Mouse (Mus musculus): ENCODE results near the gene Wdr13. TPM values are rescaled to one million over a fixed set of nuclear protein-coding genes. Genes with fewer than 3 reads are reported as not detected.
"Not testable (repeated sequence)": the region's sequence is repeated elsewhere in the genome, so short reads cannot be mapped to it uniquely, and the experiment has no call there.

Wdr13 gene
- polyA plus RNA-seq, 2 experiments, result 4.4 to 14.5 TPM

- peak overlapping the region; percentile 66 for H3K4me2 ChIP-seq (ENCODE audit: low read depth)
- H3K4me3 ChIP-seq (ENCODE audit: insufficient read depth in 1 of 2, low read depth in 2 of 2, low read length in 2 of 2), result peak overlapping the region; percentile 47 to 63
- H3K9me3 ChIP-seq (ENCODE audit: control insufficient read depth, low read length), result no peaks in the 10 kb centered on the region
- peak overlapping the region; percentile 69 for H3K27ac ChIP-seq
- peaks cover 0 to 24% of the 10 kb centered on the region in 2 experiments; a peak in 3 of 4 replicates for H3K4me1 ChIP-seq (replicated peaks; ENCODE audit: control insufficient read depth in 2 of 2, insufficient read depth in 2 of 2, low read length in 1 of 2)
- TF ChIP-seq CTCF (IDR thresholded peaks at IDR 0.05; ENCODE audit: low read depth) (no peak), EP300 (IDR thresholded peaks at IDR 0.05; ENCODE audit: low read depth) (no peak)
- peak overlapping the region; percentile 57 for H3K9ac ChIP-seq (replicated peaks)
- H3K36me3 ChIP-seq (replicated peaks; ENCODE audit: control insufficient read depth, insufficient read depth, low read depth), result no peaks in the 10 kb centered on the region
- DNase-seq (ENCODE audit: low read depth in 3 of 3, low spot score in 3 of 3) (peak; percentile 92 to 94 (median 93)), ATAC-seq (ENCODE audit: insufficient read depth) (peak; percentile 95)
- 12% methylated on average over 19 of the region's 19 CpGs for WGBS (ENCODE audit: insufficient replicate concordance)
- no peaks in the 10 kb centered on the region for H3K27me3 ChIP-seq (ENCODE audit: control insufficient read depth, insufficient read depth, low read length)
Measured at GRCm38 (mm10) chrX:8096787-8097242, 35.9 kb downstream of the Wdr13 start.

- H3K36me3 ChIP-seq (replicated peaks; ENCODE audit: control insufficient read depth, insufficient read depth, low read depth); H3K27ac ChIP-seq; H3K9me3 ChIP-seq (ENCODE audit: control insufficient read depth, low read length); H3K27me3 ChIP-seq (ENCODE audit: control insufficient read depth, insufficient read depth, low read length); DNase-seq (ENCODE audit: low read depth in 3 of 3, low spot score in 3 of 3): not testable (repeated sequence)
- ATAC-seq (ENCODE audit: insufficient read depth), result peak; percentile 89
- Histone ChIP-seq H3K4me2 (ENCODE audit: low read depth) (peak overlapping the region; percentile 67), H3K4me1 (replicated peaks; ENCODE audit: control insufficient read depth in 2 of 2, insufficient read depth in 2 of 2, low read length in 1 of 2) (peaks cover 0 to 18% of the 10 kb centered on the region in 2 experiments; a peak in 2 of 4 replicates), H3K9ac (replicated peaks) (peak overlapping the region; percentile 40; the same call in 1 of the 2 replicates), H3K4me3 (ENCODE audit: insufficient read depth in 1 of 2, low read depth in 2 of 2, low read length in 2 of 2) (peak overlapping the region; percentile 38 to 45)
- WGBS (ENCODE audit: insufficient replicate concordance), result 8% methylated on average over 8 of the region's 48 CpGs
Measured at GRCm38 (mm10) chrX:8096068-8096786, 36.5 kb downstream of the Wdr13 start.

GRCm38 (mm10) chrX:8095546-8095945, 37.1 kb downstream of the Wdr13 start:
- H3K4me1 ChIP-seq (replicated peaks; ENCODE audit: control insufficient read depth in 2 of 2, insufficient read depth in 2 of 2, low read length in 1 of 2), result peaks cover 0 to 14% of the 10 kb centered on the region in 2 experiments; a peak in 2 of 4 replicates
- no peak for DNase-seq (ENCODE audit: low read depth in 3 of 3, low spot score in 3 of 3)
- peak overlapping the region in 1 of 2 experiments; percentile 38; a peak in 2 of 4 replicates for H3K4me3 ChIP-seq (ENCODE audit: insufficient read depth in 1 of 2, low read depth in 2 of 2, low read length in 2 of 2)
- TF ChIP-seq CTCF (IDR thresholded peaks at IDR 0.05; ENCODE audit: low read depth), result no peak
- no peak for TF ChIP-seq EP300 (IDR thresholded peaks at IDR 0.05; ENCODE audit: low read depth)
- peak overlapping the region; percentile 12; the same call in 1 of the 2 replicates for H3K9ac ChIP-seq (replicated peaks)
- no peaks in the 10 kb centered on the region for H3K27me3 ChIP-seq (ENCODE audit: control insufficient read depth, insufficient read depth, low read length)
- no peaks in the 10 kb centered on the region for H3K36me3 ChIP-seq (replicated peaks; ENCODE audit: control insufficient read depth, insufficient read depth, low read depth)
- ATAC-seq (ENCODE audit: insufficient read depth), result no peak
- WGBS (ENCODE audit: insufficient replicate concordance), result 44% methylated on average over 10 of the region's 10 CpGs
- no peak overlapping the region for H3K27ac ChIP-seq
- no peaks in the 10 kb centered on the region for H3K9me3 ChIP-seq (ENCODE audit: control insufficient read depth, low read length)
- peak overlapping the region; percentile 67 for H3K4me2 ChIP-seq (ENCODE audit: low read depth)

DNA sequence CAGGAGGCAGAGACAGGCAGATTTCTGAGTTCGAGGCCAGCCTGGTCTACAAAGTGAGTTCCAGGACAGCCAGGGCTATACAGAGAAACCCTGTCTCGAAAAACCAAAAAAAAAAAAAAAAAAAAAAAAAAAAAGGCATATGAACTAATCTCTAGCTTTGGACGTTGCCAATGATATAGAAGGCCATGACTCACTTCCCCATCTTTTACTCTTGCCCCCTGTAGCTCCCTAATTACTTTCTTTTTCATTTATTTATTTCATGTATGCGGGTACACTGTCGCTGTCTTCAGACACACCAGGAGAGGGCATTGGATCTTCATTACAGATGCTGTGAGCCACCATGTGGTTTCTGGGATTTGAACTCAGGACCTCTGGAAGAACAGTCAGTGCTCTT, 41.7 kb downstream of the Wdr13 start:
- 51% methylated on average over 4 of the region's 5 CpGs for WGBS (ENCODE audit: insufficient replicate concordance)
- not testable (repeated sequence) for H3K9me3 ChIP-seq (ENCODE audit: control insufficient read depth, low read length); H3K4me2 ChIP-seq (ENCODE audit: low read depth); ATAC-seq (ENCODE audit: insufficient read depth); H3K36me3 ChIP-seq (replicated peaks; ENCODE audit: control insufficient read depth, insufficient read depth, low read depth); H3K4me1 ChIP-seq (replicated peaks; ENCODE audit: control insufficient read depth in 2 of 2, insufficient read depth in 2 of 2, low read length in 1 of 2); H3K27ac ChIP-seq; H3K4me3 ChIP-seq (ENCODE audit: insufficient read depth in 1 of 2, low read depth in 2 of 2, low read length in 2 of 2); DNase-seq (ENCODE audit: low read depth in 3 of 3, low spot score in 3 of 3); H3K9ac ChIP-seq (replicated peaks); H3K27me3 ChIP-seq (ENCODE audit: control insufficient read depth, insufficient read depth, low read length)

DNA sequence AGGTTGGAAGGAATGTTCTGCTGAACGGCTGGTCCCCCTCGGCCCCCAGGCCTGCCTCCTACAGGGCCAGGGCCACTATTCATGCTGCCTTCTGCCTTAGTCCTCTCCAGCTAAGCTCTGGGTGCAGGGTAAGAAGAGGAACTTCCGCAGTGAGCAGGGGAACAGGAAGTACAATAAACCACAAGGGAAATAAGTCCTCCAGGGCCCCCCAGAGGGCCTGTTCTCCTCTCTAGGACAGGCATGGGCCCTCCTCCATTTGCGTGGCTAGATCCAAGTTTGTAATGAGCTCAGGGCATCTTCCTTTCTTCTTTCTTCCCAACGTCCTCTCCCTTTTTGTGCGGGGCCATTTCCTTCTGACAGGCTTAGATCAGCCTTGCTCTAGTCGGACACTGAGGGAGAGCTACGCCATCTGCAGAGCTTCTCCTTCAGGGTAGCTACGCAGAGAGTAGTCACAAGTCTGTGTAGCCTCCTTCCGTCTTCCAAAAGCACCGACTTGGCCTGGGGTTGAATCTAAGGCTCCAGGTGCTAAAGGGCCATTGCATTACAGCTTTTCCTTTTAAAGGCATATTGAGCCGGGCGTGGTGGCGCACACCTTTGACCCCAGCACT, 42.2 kb downstream of the Wdr13 start, which contains the start of gene Was:
Gene Was, minus strand, starts transcription at position 153 of the 608 bp plus-strand sequence.
- ATAC-seq (ENCODE audit: insufficient read depth) (peak; percentile 70), DNase-seq (ENCODE audit: low read depth in 3 of 3, low spot score in 3 of 3) (no peak)
- TF ChIP-seq EP300 (IDR thresholded peaks at IDR 0.05; ENCODE audit: low read depth) (no peak), CTCF (IDR thresholded peaks at IDR 0.05; ENCODE audit: low read depth) (no peak)
- H3K27ac ChIP-seq, result peak within 1 kb of the TSS; percentile 30
- WGBS (ENCODE audit: insufficient replicate concordance), result 33% methylated on average over 14 of the region's 14 CpGs
- peak within 1 kb of the TSS; percentile 57 for H3K4me2 ChIP-seq (ENCODE audit: low read depth)
- H3K9ac ChIP-seq (replicated peaks), result peak within 1 kb of the TSS; percentile 53
- H3K36me3 ChIP-seq (replicated peaks; ENCODE audit: control insufficient read depth, insufficient read depth, low read depth), result no peaks in the 10 kb centered on the region
- H3K9me3 ChIP-seq (ENCODE audit: control insufficient read depth, low read length), result no peaks in the 10 kb centered on the region
- H3K4me1 ChIP-seq (replicated peaks; ENCODE audit: control insufficient read depth in 2 of 2, insufficient read depth in 2 of 2, low read length in 1 of 2), result peaks cover 0 to 6% of the 10 kb centered on the region in 2 experiments; a peak in 2 of 4 replicates
- H3K4me3 ChIP-seq (ENCODE audit: insufficient read depth in 1 of 2, low read depth in 2 of 2, low read length in 2 of 2), result peak within 1 kb of the TSS; percentile 34 to 53
- H3K27me3 ChIP-seq (ENCODE audit: control insufficient read depth, insufficient read depth, low read length), result no peaks in the 10 kb centered on the region

Data from liver, embryonic 14.5 days (tissue).